In the genomic region with DNA sequence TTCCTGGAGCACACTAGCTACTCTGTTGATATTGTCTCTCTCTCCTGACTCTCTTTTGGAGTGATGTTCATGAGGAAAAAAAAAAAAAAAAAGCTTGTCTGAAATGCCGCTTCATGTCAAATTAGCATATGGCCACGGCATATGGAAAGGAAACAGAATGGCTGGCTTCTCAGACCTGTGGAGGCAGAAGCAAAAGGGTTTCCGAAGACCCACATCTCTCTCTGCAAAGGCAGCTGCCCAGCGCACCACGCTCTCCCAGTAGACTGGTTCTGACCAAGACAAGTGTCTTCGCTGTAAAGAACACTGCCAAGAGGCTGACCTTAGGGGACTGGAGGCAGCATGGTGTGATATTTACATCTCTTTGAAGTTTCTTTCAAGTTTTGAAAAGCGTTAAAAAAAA, we compare ENCODE assay signal across 16 mouse cellular contexts.
"Had no signal": no experiment of that assay in that cellular context is flagged by ENCODE, and none has a peak within 500 bp of the region (broad histone marks: within the 10 kb centered on the region; RNA-seq: fewer than 3 reads in every experiment).

No protein-coding gene starts in this region.

- H3K4me3 ChIP-seq: kidney, embryonic 15.5 days; left cerebral cortex, adult 2 months; limb, embryonic 12.5 days; liver, embryonic 13.5 days; lung, embryonic 15.5 days; neural tube, embryonic 13.5 days had no signal

- H3K4me2 ChIP-seq: kidney, embryonic 15.5 days; limb, embryonic 12.5 days; liver, embryonic 13.5 days; lung, embryonic 15.5 days; neural tube, embryonic 13.5 days had no signal

- ATAC-seq: liver, postnatal 0 days had no signal

- H3K27me3 ChIP-seq: kidney, embryonic 15.5 days; limb, embryonic 12.5 days; liver, embryonic 13.5 days; lung, embryonic 15.5 days; neural tube, embryonic 13.5 days had no signal

- H3K4me1 ChIP-seq: kidney, embryonic 15.5 days; limb, embryonic 12.5 days; liver, embryonic 13.5 days; lung, embryonic 15.5 days; neural tube, embryonic 13.5 days had no signal

- H3K9me3 ChIP-seq: kidney, embryonic 15.5 days; limb, embryonic 12.5 days; liver, embryonic 13.5 days; lung, embryonic 15.5 days; neural tube, embryonic 13.5 days had no signal

- H3K9ac ChIP-seq: kidney, embryonic 15.5 days; limb, embryonic 12.5 days; liver, embryonic 13.5 days; liver, postnatal 0 days; lung, embryonic 15.5 days; neural tube, embryonic 13.5 days had no signal

- DNase-seq: kidney, postnatal 14 days; liver; liver, embryonic 13.5 days; liver, postnatal 0 days; lung, postnatal 14 days; midbrain, embryonic 14.5 days; right cerebral cortex, postnatal 4 days; spleen, adult 18-20 months; thymus, adult 18-20 months; thymus, postnatal 14 days had no signal

- H3K36me3 ChIP-seq: kidney, embryonic 15.5 days; limb, embryonic 12.5 days; liver, embryonic 13.5 days; lung, embryonic 15.5 days; neural tube, embryonic 13.5 days had no signal

- H3K27ac ChIP-seq: kidney, embryonic 15.5 days; left cerebral cortex, adult 2 months; limb, embryonic 12.5 days; liver, embryonic 13.5 days; lung, embryonic 15.5 days; macrophage; neural tube, embryonic 13.5 days had no signal
